Mouse (Mus musculus) testis, adult 2 months (tissue): ENCODE data around the gene Moxd2.

Source experiments
- CTCF ChIP-seq: fragments of 200-500 bp; IDR thresholded peaks from 2 replicates; pipeline ENCODE4 v1.5.1; 2012; ENCODE audit warnings: low read depth, mild to moderate bottlenecking, inconsistent platforms, low read length, moderate library complexity; ENCODE audit not compliant: control insufficient read depth, insufficient read depth, insufficient replicate concordance
- POLR2A ChIP-seq: fragments of 200-500 bp; IDR thresholded peaks from 2 replicates; pipeline ENCODE4 v1.6.1; 2012; ENCODE audit warnings: low read depth, mild to moderate bottlenecking, inconsistent platforms, low read length, moderate library complexity; ENCODE audit not compliant: control insufficient read depth

- no peak for TF ChIP-seq CTCF
- no peak for TF ChIP-seq POLR2A
These were observed at the start of gene Moxd2 for GRCm38 (mm10) chr6:40887394-40887793.
